Mouse (Mus musculus) heart, postnatal 36 days (tissue): ENCODE results near the gene Susd2. TPM values are rescaled to one million over a fixed set of nuclear protein-coding genes. Genes with fewer than 3 reads are reported as not detected.

Source experiments
- DNase-seq, 2 experiments: peaks; one replicate each; pipeline ENCODE4 v3.0.0; 2021 to 2022
- intact Hi-C: fragments of 180-260 bp; cut with DNase I; formaldehyde crosslinking; loops from one replicate; pipeline ENCODE4 v1.15.1; 2025
- total RNA-seq, 2 experiments: library from RNA; stranded (reverse); gene quantifications; 2 replicates each; pipeline ENCODE4 v1.2.3; 2021

Susd2 gene
- total RNA-seq: 1 to 10 TPM; 1.4 to 1.8 TPM

DNA sequence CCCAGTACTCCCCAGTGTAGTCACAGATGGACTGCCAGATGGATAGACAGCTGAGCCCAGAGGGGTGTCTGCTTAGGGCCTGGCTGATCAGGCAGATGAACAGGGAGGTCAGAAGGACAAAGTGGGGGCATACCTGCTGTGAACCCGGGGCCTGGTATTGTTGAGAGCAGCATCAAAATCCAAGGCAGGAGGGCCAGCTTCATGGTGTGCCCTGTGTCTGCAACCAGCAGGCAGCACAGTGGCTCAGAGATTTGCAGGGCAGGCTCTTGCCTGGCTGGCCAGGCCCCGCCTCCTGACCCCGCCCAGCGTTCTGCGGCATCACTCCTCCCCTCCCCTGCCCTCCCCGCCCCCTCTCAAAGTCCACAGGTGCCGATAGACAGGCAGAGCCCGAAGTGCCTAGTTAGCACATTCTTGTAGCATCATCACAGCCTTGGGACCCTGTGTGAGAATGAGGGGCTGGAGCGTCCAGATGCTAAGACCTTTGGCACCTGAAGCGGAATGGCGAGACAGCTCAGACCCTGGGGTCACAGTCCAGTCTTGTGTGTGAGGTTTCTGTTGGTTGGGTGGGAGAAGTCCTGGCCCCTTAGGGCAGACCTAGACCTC lies at the start of gene Susd2:
Gene Susd2 (minus strand): TSS at position 268 of the 603 bp plus-strand sequence.
- intact Hi-C loops: loop anchor here (2.0 kb wide), 1 partner anchor 23 kb away; no protein-coding TSS in a partner anchor
- DNase-seq: peak in 1 of 2 experiments; percentile 48

DNA sequence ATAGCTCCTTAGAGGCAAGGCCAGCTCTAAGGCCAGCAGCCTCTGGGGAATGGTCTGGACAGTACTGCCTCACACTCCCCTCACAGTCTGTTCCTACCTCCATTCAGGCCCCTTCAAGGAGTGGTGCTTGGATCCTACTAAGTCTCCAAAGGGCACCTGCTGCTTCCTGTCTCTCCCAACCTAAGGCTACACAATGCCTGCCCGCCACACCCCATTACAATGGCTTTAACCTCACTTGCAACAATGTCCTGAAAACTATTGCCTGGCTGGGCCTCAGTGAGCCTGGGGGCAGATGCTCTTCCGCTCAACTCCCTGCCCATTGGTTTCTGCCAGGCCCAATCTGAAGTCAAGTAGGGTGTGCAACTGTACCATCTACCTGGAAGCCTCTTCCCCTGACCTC lies 44.8 kb upstream of the Susd2 start:
- intact Hi-C loops: no loop called here
- no peak for DNase-seq

DNA sequence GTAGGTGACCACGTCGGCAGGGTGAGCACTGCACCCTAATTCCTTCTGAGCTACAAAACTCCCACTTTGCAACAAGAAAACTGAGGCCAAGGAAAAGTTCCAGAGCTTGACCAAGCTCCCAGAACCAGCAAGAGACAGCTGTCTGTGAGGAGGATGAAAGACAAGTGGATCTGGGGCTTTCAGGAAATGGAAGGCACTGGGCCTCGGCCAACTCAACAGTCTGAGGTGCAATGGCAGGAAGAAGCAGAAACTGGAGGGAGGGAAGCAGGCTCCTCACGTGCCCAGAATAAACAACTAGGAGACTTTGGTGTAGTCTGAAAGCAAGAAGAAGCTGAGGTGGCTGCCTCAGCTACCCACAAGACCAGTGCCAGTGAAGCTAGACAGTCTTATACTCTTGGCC lies 42.9 kb upstream of the Susd2 start:
- intact Hi-C loops: no loop called here
- DNase-seq: no peak

DNA sequence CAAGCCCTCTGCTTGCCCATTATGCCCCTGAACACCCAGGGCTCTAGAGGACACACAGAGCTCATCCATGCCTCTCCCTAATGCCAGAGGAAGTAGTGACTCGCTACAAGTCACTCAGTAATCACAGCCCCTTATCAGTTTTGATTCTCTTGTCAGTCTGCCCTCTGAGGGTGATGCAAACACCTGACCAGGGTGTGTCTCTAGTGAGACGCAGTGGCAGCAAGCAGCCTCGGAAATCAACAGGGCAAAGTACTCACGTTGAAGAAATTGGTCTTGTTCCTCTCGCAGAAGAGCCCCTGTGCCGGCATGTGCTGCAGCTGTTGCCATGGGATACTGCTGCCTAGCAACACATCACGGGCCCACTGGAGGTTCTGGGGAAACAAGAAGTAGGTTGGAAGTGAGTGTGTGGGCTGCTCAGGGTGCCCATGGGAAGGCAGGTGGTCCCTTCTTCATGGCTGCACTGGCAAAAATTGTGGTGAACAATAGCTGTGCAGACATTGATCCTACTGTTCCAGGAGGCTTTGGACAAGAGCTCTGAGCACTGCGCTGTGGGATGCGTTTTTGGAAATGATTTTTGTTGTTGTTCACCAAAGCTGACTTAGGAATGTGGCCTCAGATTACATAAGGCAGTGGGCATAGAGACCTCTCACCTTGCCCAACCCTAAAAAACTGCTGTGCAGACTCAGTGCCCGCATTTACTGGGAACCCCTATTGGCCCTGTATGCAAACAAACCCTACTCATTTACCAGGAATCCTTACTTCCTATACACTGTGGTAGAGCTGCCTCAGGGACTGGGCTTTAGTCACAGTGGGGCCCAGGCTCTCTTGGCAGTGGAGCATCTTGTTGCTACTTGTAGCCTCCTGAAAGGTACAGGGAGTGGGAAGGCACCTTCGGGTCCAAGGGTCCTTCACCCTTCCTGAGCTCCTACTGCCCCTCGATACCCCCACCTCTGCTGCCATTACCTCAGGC lies 40.5 kb upstream of the Susd2 start:
- intact Hi-C loops: no loop called here
- no peak for DNase-seq

DNA sequence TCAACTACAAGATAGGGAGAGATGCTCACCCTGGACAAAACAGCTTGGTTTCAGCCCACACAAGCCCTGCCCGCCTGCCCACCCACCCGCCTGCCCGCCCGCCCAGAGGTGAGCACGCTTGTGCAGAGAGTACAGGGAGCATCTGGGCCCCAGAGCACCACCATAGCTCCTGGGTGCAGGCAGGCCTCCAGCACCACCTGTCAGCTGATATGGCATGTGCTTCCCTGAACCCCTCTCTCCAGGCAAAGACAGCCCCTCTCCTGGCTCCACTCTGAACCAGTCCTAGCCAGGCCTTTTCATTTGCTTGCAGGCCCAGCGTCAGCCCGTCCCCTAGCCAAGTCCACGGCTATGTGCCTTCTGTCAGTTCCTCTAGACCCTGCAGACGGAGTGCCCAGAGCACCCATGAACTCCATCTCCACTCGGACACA lies 36.8 kb upstream of the Susd2 start:
- intact Hi-C loops: no loop called here
- DNase-seq: no peak

DNA sequence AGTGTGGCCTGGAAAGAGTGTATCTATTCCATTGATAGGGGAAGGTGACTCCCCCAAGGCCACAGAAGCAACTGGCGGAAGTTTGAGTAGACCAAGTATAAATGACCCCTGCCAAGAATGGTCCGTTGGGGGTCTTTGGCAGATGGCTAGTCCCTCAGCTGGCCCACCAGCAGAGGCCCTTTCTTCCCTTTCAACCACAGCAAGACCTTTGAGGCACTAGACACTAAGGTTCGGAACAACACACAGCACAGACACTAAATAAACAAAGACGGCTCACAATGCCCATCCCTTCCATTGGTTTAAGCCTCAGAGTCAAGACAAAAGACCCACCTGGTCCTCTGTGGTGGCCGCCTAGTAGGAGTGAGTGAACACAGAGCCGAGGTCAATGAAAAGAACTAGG lies 35.4 kb upstream of the Susd2 start:
- no peak for DNase-seq
- intact Hi-C loops: no loop called here

DNA sequence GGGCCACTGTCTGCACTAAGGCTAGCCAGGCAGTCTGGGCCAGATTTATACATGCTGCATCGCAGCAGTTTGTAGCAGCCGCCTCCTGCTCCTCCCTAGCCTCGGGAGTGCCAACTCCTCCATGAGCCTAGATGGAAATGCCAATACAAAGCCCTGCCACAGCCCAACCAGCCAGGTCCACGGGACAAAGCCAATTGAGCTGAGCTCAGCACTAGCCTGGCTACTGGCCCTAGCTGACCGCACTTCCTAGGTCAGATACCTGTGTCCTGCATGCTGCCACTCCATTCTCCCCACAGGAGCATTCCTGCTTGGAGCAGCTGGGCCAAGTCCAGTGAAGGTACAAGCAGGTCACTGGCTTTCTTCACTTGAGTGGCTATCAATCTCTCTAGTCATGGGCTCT lies 34.2 kb upstream of the Susd2 start:
- intact Hi-C loops: no loop called here
- peak in 1 of 2 experiments; percentile 32 for DNase-seq

DNA sequence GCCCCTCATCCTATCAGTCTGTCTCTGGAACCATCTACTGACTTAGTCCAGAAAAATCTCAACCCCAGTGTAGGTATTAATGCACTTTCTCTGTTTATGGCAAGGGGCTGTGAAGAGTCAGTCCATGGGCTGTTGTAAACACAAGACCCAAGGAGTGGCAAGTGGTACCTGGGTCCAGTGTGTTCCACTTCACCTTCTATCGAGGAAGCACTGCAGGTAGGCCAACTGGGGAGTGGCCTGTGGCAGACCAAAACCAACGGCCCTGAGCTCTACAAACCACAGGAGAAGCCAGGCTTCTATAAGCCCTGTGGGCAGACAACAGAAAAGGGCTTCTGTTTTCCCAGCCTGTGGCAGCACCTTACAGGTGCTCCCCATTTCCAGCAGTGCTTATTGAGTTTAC lies 33.8 kb upstream of the Susd2 start:
- intact Hi-C loops: no loop called here

DNA sequence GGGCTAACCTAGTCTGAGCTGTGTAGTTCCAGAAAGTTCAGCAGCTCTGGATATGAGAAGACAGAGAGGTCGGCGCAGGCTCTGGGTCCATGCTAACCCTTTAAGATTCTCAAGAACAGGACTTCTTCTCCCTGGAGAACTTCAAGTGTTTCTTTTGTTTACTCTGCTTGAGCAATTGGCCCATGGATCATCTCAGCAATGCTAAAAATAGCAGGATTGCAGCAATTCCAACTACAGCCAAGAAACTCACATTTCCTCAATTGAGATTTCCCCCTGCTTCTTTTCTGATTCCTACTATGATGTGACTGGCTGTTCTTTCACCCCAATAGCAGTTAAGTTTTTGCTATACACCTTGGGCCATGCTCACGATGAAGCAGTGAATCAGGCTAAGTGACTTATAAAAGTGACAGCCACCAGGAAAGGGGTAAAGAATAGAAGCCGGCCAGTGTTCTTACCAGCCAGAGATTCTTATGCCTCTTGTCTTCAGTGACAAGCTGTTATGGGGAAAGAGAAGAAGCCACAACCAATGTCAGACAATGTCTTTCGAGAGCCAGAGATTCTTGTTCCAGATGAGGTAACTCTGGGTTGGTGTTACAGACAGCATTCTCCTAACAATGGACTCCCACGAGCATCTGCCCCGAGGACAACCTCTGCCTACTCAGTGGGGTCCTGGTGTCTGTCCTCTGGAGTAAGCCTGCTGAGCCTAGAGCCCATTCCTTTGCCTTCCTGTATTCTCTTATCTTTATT lies 33.2 kb upstream of the Susd2 start:
- DNase-seq: peak; percentile 34 to 61
- intact Hi-C loops: no loop called here

More for the DNA sequence above, 33.8 kb upstream of the Susd2 start:
- no peak for DNase-seq

DNA sequence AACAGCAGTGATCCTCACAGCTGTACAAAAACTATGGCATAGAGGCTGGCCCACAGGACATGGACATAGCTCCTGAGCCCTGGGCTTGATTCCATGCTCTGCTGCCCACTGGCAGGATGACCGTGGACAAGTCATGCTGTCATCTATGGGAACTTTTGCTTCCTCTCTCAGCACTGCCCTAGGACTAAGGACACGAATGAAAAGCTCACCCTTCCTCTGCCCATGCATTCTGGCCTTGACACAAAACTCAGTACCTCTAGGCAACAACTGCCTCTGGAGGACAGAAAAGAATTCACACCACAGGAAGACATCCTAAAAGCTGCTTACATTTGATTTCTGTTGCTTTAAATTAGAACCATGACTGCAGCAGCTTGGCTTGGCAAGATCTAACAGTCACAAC lies 32.5 kb upstream of the Susd2 start:
- intact Hi-C loops: no loop called here

DNA sequence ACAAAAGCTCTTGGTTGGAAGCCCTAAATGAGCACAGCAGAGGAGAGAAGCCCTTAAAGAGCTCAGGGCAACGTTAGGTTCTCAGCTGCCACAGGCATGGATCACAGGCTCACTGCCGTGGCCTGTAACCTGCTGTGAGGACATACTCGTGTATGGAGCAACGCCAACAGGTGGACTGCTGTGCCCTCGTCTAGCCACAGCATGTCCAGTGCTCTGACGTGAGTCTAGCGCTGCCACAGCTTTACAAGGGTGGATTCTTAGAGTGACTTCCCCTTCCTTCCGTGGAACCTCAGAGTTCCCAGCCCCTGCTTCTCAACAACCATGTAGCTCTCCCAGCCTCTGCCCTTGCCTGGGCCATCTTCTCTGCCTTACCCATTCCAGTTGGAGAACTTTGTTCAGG lies 31.8 kb upstream of the Susd2 start:
- intact Hi-C loops: no loop called here
- DNase-seq: no peak

More for the DNA sequence above, 32.5 kb upstream of the Susd2 start:
- DNase-seq: peak in 1 of 2 experiments; percentile 28

DNA sequence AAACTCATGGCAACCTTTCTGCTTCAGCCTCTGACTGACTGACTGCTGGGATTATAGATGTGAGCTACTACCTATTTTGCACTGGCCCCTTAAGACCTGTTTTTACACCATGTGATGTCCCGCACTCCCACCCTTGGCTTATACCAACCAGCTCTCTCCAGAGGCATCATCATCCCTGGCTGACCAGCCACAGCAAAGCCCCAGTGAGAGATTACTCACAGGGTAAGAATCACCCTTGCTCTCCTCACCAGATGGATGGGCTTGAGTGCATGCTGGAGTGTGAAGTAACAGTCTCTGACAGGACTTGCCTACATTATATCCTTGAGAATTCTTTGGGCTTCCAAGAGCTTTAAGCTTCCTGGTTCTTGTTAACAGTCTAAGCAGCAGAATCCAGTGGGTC lies 26.1 kb upstream of the Susd2 start:
- intact Hi-C loops: no loop called here
- DNase-seq: no peak

DNA sequence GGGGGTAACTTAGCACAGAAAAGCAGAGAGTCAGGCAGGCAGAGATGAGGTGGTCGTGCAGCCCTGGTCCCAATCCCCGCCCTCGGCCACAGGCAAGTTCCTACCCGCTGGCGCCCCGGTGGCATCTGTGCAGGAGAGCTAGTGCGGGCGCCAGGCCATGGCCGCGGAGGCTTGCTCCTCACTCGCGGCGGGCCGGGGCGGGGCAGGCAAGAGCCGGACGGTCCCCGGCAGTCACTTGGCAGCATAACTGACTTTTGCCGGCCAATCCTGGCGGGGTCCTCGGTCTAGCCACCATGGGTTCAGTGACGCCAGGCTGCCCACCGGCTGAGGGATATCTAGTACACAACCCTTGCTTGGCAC lies 24.1 kb upstream of the Susd2 start:
- intact Hi-C loops: loop anchor here (2.0 kb wide), 1 partner anchor 25 kb away; no protein-coding TSS in a partner anchor

DNA sequence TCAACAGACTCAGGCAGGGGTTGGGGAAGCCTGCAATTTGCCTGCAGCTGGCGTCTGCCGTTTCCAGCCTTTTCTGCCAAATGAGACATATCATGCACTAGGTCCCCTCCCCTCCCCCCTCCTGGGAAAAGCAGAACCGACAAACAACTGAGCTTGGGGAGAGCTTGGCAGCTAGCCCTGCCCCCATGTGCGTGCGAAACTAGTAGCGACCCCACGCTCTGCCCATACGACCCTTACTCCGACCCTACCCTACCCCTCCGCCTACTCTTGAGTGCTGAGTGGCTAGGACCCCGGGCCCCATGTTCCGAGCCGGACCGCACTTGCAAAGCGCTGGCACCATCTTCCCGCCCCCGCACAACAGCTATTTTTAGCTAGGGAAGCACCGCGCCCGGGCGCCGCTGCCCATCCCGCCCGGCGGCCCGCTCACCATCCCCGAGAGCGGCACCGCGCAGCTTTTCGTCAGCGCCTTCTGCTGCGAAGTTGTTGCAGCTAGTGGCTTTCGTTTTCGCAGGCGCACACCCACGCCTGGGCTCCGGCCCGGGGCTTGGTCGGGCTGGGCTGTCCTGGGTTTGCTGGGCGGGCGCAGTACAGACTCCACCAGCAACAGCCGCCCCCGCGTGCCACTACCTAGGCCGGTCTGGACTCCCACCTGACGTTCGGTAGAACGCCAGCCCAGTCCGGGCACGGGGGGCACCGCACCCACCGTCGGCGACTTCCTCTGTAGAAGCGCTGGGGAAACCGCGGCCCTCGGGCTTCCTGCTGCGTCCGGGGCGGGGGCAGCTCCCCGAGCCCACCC lies 23.5 kb upstream of the Susd2 start:
- intact Hi-C loops: loop anchor here (2.0 kb wide), 1 partner anchor 25 kb away; no protein-coding TSS in a partner anchor

More for the DNA sequence above, 24.1 kb upstream of the Susd2 start:
- peak in 1 of 2 experiments; percentile 79 for DNase-seq

DNA sequence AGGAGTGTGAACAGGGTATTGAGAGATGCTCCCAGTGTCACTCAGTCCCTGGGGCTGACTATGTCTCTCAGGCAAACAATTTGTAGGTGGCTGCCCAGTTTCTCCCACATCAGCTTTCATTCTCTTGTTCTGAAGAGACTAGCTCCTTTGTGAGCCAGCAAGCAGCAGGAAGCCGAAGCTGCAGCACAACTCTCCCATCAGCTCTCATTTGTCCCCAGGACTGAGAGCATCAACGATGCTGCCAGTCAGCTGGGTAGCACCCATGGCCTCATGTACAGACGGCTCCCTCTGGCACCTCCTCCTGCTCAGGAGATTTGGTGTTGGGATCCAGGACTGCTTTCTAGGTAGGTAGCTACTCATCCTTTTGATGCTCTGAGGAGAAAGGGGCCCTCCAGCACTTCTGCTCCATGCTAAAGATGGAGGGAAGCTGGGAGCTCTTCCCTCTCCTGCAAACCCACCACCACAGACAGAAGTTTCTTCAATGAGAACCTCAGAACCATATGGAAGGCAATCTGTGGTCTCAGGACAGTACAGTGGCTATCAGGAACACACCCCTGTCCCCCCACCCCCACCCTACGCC lies 22.7 kb upstream of the Susd2 start:
- DNase-seq: no peak
- intact Hi-C loops: loop anchor here (2.0 kb wide), 1 partner anchor 24 kb away; no protein-coding TSS in a partner anchor

More for the DNA sequence above, 23.5 kb upstream of the Susd2 start:
- DNase-seq: peak; percentile 75 to 86

DNA sequence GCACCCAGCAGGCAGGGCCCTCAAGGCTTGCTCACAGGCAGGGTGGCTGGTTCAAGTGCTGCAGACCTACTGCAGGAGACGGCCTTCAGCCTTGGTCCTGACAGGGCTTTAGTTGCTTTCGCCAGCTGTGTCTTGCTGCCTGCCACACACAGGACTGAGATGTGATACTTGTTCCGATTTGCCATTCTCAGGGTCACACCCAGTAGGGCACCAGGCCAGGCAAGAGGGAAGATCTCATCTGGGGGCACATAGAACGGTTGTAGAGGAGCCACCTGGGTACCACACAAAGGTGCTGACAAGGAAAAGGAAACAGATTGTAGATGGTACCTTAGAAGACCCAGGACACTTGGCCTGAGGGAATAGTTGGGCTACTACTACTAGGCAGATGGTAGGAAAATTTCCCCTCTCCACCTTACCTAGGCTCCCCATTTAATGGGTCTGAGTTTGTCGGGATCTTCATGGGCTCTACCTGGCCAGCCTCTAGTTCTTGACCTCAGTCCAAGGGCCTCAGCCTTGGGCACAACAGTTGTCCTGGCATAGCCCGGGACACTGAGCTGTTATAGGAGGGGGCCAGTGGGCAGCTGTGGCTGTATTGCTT lies 21.0 kb upstream of the Susd2 start:
- no peak for DNase-seq
- intact Hi-C loops: no loop called here

DNA sequence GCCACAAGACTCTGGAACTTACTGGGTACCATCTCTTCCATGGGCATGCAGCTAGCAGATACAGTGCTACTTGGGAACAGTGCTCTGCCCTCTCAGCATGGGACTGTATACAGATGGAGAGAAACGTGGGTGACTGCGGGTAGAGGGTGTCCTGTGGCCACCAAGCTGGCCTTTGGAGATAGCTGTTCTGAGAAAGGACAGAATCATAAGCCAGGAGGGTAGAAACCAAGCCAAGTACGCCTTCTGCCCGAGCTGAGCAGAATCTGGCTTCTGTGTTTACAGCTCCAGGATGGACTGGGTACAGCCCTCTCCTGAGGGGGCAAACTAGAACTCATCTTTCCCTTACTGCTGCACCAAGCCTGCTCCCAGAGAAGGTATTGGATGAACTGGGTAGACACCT lies 18.8 kb upstream of the Susd2 start:
- DNase-seq: no peak
- intact Hi-C loops: no loop called here

DNA sequence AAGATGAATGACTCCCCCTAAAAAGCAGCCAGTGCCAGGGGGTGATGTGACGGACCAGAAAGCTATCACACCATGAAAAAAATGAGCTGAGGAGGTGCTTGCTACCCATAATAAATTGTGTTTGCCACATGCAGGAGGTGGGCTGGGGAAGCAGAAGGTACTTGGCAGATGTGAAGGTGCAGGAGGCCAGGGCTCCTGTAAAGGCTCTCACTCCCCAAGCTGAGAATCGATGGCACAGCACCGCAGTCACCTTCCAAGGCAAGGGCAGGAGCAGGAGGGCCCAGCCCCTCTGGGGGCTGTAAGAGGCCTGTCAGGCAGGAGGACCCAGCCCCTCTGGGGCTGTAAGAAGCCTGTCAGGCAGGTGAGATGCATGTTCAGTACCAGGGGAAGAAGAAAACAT lies 18.1 kb upstream of the Susd2 start:
- DNase-seq: no peak
- intact Hi-C loops: no loop called here

DNA sequence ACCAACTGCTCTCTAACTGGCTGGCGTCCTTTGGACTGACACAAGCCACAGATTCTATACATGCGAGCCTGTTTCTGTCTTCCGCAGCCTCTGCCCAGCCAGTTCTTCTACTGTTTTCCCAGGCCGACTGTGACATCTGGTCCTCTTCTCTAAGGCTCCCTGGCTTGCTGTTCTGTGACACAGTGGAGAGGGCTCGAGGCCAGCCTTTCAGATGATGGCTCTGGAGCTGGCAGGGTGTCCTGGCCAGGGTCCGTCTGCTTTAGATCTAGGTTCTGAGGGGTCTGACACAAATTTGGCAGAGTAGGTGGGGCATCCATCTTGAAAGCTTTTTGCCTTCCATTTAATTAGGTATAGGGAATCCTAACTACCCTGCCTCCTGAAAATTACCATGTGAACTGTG lies 17.6 kb upstream of the Susd2 start:
- no peak for DNase-seq
- intact Hi-C loops: no loop called here
